Mouse (Mus musculus): ENCODE measurements at regions not wholly inside any gene's neighbourhood (a gene's known extent, or its start where the extent isn't known, plus 50 kb on each side); places are given as distances from the start of the nearest gene placed in this dataset.
A peak's percentile ranks its signal among the peaks of the same experiment; 100 is the strongest.

DNA sequence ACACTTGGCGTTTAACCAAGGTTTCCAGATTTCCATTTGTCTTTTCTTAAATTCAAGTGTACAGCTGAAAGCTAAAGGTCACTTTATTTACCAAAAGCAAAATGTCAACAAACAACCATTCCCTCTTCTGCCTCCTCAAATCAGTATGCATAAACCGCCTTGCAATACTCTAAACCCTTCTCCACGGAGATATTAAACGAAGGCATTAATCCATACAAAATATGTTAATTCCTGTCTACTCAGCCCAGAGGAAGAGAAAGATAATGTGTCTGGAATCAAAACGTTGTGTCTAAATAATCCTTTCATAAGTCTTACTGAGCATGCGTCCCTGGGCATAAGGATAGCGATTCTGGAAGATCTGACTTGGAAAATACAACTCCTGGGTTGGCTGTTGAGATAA is 1506.5 kb downstream of the Stim2 start:
- H3K4me3 ChIP-seq (ENCODE audit: low read depth, low read length), result no peak overlapping the region
- H3K27ac ChIP-seq (ENCODE audit: low read depth, low read length), result no peak overlapping the region
- H3K4me2 ChIP-seq (ENCODE audit: low read depth), result no peak overlapping the region
- H3K27me3 ChIP-seq (ENCODE audit: control insufficient read depth, insufficient read depth, low read length), result no peaks in the 10 kb centered on the region
- H3K9me3 ChIP-seq (ENCODE audit: control insufficient read depth, low read length), result no peaks in the 10 kb centered on the region
- H3K9ac ChIP-seq (ENCODE audit: low read length), result no peak overlapping the region
- WGBS, result 86% methylated on average over 7 of the region's 7 CpGs
- no peak for ATAC-seq (ENCODE audit: insufficient read depth, low FRiP score, low TSS enrichment)
- no peaks in the 10 kb centered on the region for H3K4me1 ChIP-seq (ENCODE audit: control insufficient read depth, insufficient read depth, low read length)
- no peak for DNase-seq (ENCODE audit: low spot score)
- H3K36me3 ChIP-seq (ENCODE audit: control insufficient read depth, insufficient read depth, low read length), result no peaks in the 10 kb centered on the region

DNA sequence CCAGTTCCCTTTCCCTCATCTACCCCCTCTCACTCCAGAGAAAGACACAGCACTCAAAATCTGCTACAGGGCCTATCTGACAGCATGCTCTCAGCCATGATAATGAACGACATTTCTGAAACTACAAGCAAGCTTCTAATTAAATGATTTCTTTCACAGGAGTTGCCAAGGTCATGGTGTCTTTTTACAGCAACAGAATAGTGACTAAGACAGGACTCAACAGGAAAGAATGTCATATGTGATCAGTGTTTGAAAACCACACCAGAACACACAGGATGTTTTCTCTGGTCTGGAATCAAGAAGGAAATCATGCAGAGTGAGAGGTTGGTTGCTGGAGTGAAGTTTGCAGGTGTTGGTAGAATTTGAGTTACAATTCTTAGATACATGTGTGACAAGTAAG is 1507.6 kb downstream of the Stim2 start:
- ATAC-seq (ENCODE audit: insufficient read depth, low FRiP score, low TSS enrichment) (no peak), DNase-seq (ENCODE audit: low spot score) (no peak)
- Histone ChIP-seq H3K27me3 (ENCODE audit: control insufficient read depth, insufficient read depth, low read length) (no peaks in the 10 kb centered on the region), H3K9me3 (ENCODE audit: control insufficient read depth, low read length) (no peaks in the 10 kb centered on the region), H3K4me3 (ENCODE audit: low read depth, low read length) (no peak overlapping the region), H3K9ac (ENCODE audit: low read length) (no peak overlapping the region), H3K36me3 (ENCODE audit: control insufficient read depth, insufficient read depth, low read length) (no peaks in the 10 kb centered on the region), H3K27ac (ENCODE audit: low read depth, low read length) (no peak overlapping the region), H3K4me1 (ENCODE audit: control insufficient read depth, insufficient read depth, low read length) (no peaks in the 10 kb centered on the region), H3K4me2 (ENCODE audit: low read depth) (no peak overlapping the region)
- 72% methylated on average over 1 of the region's 1 CpGs for WGBS

DNA sequence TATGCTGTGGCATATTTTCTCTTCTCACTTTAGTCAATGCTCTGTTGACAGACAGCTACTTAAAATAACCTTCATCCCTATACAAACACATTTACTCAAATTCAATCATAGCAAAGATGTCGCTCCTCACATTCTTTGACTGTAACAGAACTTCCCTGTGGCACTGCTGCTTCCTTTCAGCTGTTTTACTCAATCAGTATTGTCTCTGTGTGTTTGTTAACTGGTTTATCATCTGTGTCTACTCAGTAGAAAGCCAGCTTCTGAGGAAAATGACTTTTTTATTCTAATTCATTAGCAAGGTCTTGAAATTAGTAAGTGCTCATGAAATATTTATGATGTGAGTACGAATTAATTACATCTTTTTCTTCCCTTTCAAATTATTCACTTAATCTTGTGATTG is 1516.0 kb downstream of the Stim2 start:
- H3K27ac ChIP-seq (ENCODE audit: low read depth, low read length), result no peak overlapping the region
- no peak overlapping the region for H3K9ac ChIP-seq (ENCODE audit: low read length)
- ATAC-seq (ENCODE audit: insufficient read depth, low FRiP score, low TSS enrichment), result no peak
- WGBS, result 70% methylated on average over 2 of the region's 2 CpGs
- H3K4me1 ChIP-seq (ENCODE audit: control insufficient read depth, insufficient read depth, low read length), result no peaks in the 10 kb centered on the region
- no peak for DNase-seq (ENCODE audit: low spot score)
- no peak overlapping the region for H3K4me2 ChIP-seq (ENCODE audit: low read depth)
- H3K4me3 ChIP-seq (ENCODE audit: low read depth, low read length), result no peak overlapping the region
- no peaks in the 10 kb centered on the region for H3K36me3 ChIP-seq (ENCODE audit: control insufficient read depth, insufficient read depth, low read length)
- H3K27me3 ChIP-seq (ENCODE audit: control insufficient read depth, insufficient read depth, low read length), result no peaks in the 10 kb centered on the region
- no peaks in the 10 kb centered on the region for H3K9me3 ChIP-seq (ENCODE audit: control insufficient read depth, low read length)

DNA sequence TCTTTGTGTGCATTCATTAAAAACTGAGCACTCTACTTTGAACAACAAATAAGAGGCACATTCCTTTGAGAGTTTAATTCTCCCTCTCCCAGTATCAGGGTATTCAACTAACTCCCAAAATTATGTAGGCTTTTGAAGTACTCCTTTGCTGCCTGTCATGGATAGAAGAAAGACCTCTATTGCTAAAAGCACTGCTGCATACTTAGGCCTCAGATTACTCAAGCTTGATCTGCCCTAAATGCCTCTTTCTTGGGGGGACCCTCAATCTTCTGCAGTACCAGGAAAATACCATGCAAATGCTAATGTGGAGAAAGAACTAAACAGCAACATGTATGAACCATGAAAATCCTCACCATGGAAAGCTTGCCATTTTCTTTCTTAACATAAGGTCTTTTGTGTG is 1552.9 kb downstream of the Stim2 start:
- no peaks in the 10 kb centered on the region for H3K9me3 ChIP-seq (ENCODE audit: control insufficient read depth, low read length)
- no peaks in the 10 kb centered on the region for H3K4me1 ChIP-seq (ENCODE audit: control insufficient read depth, insufficient read depth, low read length)
- DNase-seq (ENCODE audit: low spot score), result no peak
- H3K36me3 ChIP-seq (ENCODE audit: control insufficient read depth, insufficient read depth, low read length), result no peaks in the 10 kb centered on the region
- peak; percentile 50; the same call in 1 of the 2 replicates for ATAC-seq (ENCODE audit: insufficient read depth, low FRiP score, low TSS enrichment)
- H3K27ac ChIP-seq (ENCODE audit: low read depth, low read length), result no peak overlapping the region
- H3K27me3 ChIP-seq (ENCODE audit: control insufficient read depth, insufficient read depth, low read length), result no peaks in the 10 kb centered on the region
- no peak overlapping the region for H3K4me2 ChIP-seq (ENCODE audit: low read depth)
- no peak overlapping the region for H3K9ac ChIP-seq (ENCODE audit: low read length)
- no peak overlapping the region for H3K4me3 ChIP-seq (ENCODE audit: low read depth, low read length)

Data from neural tube, embryonic 11.5 days (tissue).